Mouse (Mus musculus) myocyte (in vitro differentiated cells): ENCODE measurements around the gene Marveld1. TPM values are rescaled to one million over a fixed set of nuclear protein-coding genes. Genes with fewer than 3 reads are reported as not detected.

Source experiments
- H3K27me3 ChIP-seq: one replicate; pipeline ENCODE4 v1.6.1; 2011; ENCODE audit not compliant: control insufficient read depth, insufficient read depth, insufficient read length
- H3K36me3 ChIP-seq: one replicate; pipeline ENCODE4 v1.6.1; 2011; ENCODE audit not compliant: control insufficient read depth, insufficient read depth
- H3K4me2 ChIP-seq: one replicate; pipeline ENCODE4 v1.6.1; 2011; ENCODE audit warnings: low read depth, control low read depth
- H3K4me3 ChIP-seq: one replicate; pipeline ENCODE4 v1.5.1; 2011; ENCODE audit warnings: mild to moderate bottlenecking, control low read depth, moderate library complexity
- H3K79me2 ChIP-seq: one replicate; pipeline ENCODE4 v1.6.1; 2011; ENCODE audit not compliant: control insufficient read depth, insufficient read depth
- H3ac ChIP-seq: one replicate; pipeline ENCODE4 v1.6.1; 2011; ENCODE audit not compliant: control insufficient read depth, insufficient read length
- CEBPB ChIP-seq: IDR thresholded peaks from 2 replicates; pipeline ENCODE4 v1.6.1; 2011; ENCODE audit warnings: mild to moderate bottlenecking, moderate library complexity; ENCODE audit not compliant: poor library complexity, insufficient read depth, severe bottlenecking
- E2F4 ChIP-seq: IDR thresholded peaks from one replicate; pipeline ENCODE4 v1.6.1; 2011; ENCODE audit warnings: mild to moderate bottlenecking, control low read depth, moderate library complexity; ENCODE audit not compliant: insufficient read depth
- MAX ChIP-seq: IDR thresholded peaks from one replicate; pipeline ENCODE4 v1.6.1; 2011; ENCODE audit warnings: low read depth, mild to moderate bottlenecking, control low read depth
- MYOD1 ChIP-seq, 3 experiments: IDR thresholded peaks; one replicate each; pipeline ENCODE4 v1.6.1; 2011; ENCODE audit warnings: control low read depth in 2 of 3, low read depth in 2 of 3, mild to moderate bottlenecking in 2 of 3, moderate library complexity in 1 of 3; ENCODE audit not compliant: insufficient read length in 2 of 3, control insufficient read depth in 1 of 3
- MYOG ChIP-seq, 3 experiments: IDR thresholded peaks; one replicate each; pipeline ENCODE4 v1.6.1; 2011; ENCODE audit warnings: control low read depth in 2 of 3, low read depth in 2 of 3, mild to moderate bottlenecking in 2 of 3; ENCODE audit not compliant: insufficient read length in 2 of 3, control insufficient read depth in 1 of 3, insufficient read depth in 1 of 3
- POLR2A ChIP-seq: IDR thresholded peaks from one replicate; pipeline ENCODE4 v1.6.1; 2011; ENCODE audit warnings: low read depth, mild to moderate bottlenecking, control low read depth, moderate library complexity; ENCODE audit not compliant: insufficient read length
- POLR2AphosphoS2 ChIP-seq: IDR thresholded peaks from one replicate; pipeline ENCODE4 v1.6.1; 2011; ENCODE audit warnings: low read depth, control low read depth; ENCODE audit not compliant: insufficient read length
- REST ChIP-seq: IDR thresholded peaks from one replicate; pipeline ENCODE4 v1.6.1; 2011; ENCODE audit warnings: mild to moderate bottlenecking, control low read depth, moderate library complexity; ENCODE audit not compliant: insufficient read depth, insufficient read length
- SRF ChIP-seq: IDR thresholded peaks from one replicate; pipeline ENCODE4 v1.6.1; 2011; ENCODE audit warnings: low read depth; ENCODE audit not compliant: control insufficient read depth, insufficient read length
- TCF12 ChIP-seq: IDR thresholded peaks from one replicate; pipeline ENCODE4 v1.6.1; 2011; ENCODE audit warnings: mild to moderate bottlenecking, control low read depth; ENCODE audit not compliant: poor library complexity, insufficient read depth, severe bottlenecking
- TCF3 ChIP-seq: IDR thresholded peaks from one replicate; pipeline ENCODE4 v1.6.1; 2011; ENCODE audit warnings: low read depth, control low read depth; ENCODE audit not compliant: insufficient read length
- USF1 ChIP-seq: IDR thresholded peaks from one replicate; pipeline ENCODE4 v1.6.1; 2011; ENCODE audit warnings: low read depth, mild to moderate bottlenecking, control low read depth, moderate library complexity
- polyA plus RNA-seq: library from polyadenylated mRNA; unstranded; fragments of >200 nt; fragmentation: generic; extraction: Trizol; gene quantifications from one replicate; pipeline ENCODE4 v1.2.1, GENCODE M21; 2012; ENCODE audit warnings: missing spikeins

Gene Marveld1
- polyA plus RNA-seq, 1 experiment: 36.1 TPM

DNA sequence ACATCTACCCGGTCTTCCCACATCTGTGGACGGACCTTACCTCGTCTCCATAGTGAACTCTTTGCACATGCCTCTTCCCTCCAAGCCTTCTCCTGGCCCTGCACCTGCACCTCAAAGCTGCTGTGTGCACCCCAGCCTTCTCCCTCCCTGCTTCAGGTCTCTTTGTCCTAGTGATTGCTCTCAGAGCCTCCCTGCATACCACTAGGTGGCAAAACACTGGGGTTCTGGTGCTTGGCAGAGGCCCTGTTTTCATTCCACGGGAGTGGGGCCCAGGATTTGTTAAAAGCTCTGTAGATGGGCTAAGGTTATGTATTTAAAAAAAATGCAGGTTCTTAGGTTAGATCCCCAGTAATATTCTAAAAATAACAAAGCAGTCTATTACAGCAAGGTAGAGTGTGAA, 49.9 kb downstream of the Marveld1 start:
- no peak for TF ChIP-seq REST
- TF ChIP-seq SRF: no peak
- no peak for TF ChIP-seq TCF3
- no peaks in the 10 kb centered on the region for H3K36me3 ChIP-seq
- H3ac ChIP-seq: no peak overlapping the region
- no peak overlapping the region for H3K4me2 ChIP-seq
- H3K79me2 ChIP-seq: no peaks in the 10 kb centered on the region
- H3K4me3 ChIP-seq: no peak overlapping the region
- peaks cover 40% of the 10 kb centered on the region for H3K27me3 ChIP-seq

DNA sequence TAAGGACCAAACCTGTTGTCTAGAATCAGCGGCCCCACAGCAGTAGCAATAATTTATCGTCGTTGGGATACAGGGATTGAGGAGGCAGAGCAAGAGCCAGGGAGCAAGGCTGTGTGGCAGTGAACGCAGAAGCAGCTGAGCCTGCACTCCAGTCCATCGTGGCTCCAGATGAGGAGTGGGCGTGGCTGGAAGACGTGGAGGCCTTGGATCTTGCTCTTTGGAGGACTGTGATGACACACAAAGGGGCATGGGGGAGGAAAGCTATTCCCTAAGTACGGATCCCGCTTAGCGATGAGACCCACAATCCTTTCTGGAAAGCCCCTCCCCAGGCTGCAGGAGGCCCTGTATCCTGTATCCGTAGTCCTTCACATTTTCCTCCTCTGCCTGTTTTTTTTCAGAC, 50.8 kb downstream of the Marveld1 start:
- Histone ChIP-seq H3K27me3 (peaks cover 46% of the 10 kb centered on the region), H3K36me3 (no peaks in the 10 kb centered on the region), H3ac (no peak overlapping the region), H3K4me3 (no peak overlapping the region), H3K79me2 (no peaks in the 10 kb centered on the region), H3K4me2 (no peak overlapping the region)
- TF ChIP-seq E2F4 (no peak), TCF3 (no peak), POLR2A (no peak), MYOD1 (IDR thresholded peaks at IDR 0.05; ENCODE audit: control insufficient read depth in 1 of 3, insufficient read length in 2 of 3, low read depth in 2 of 3) (no peak), MYOG (IDR thresholded peaks at IDR 0.05; ENCODE audit: control insufficient read depth in 1 of 3, insufficient read depth in 1 of 3, insufficient read length in 2 of 3, low read depth in 2 of 3) (no peak), REST (no peak), MAX (no peak), USF1 (no peak), CEBPB (no peak), TCF12 (no peak), SRF (no peak), POLR2AphosphoS2 (no peak)

Other genes with a start within 250 kb of the Marveld1 start
- 552 TPM for gene Pgam1, start 235.5 kb upstream of the Marveld1 start, polyA plus RNA-seq
- gene Exosc1, start 214.0 kb upstream of the Marveld1 start, polyA plus RNA-seq: 49.4 TPM
- 124 TPM for gene Zdhhc16, start 213.9 kb upstream of the Marveld1 start, polyA plus RNA-seq
- gene Mms19, start 166.2 kb upstream of the Marveld1 start, polyA plus RNA-seq: 34.2 TPM
- 141 TPM for gene Ubtd1, start 165.6 kb upstream of the Marveld1 start, polyA plus RNA-seq
- 110 TPM for gene Ankrd2, start 111.4 kb upstream of the Marveld1 start, polyA plus RNA-seq
- gene Hoga1, start 101.8 kb upstream of the Marveld1 start, polyA plus RNA-seq: 2.4 TPM
- gene 4933411K16Rik, start 95.2 kb upstream of the Marveld1 start, polyA plus RNA-seq: 0.30 TPM
- 32.3 TPM for gene Morn4, start 61.0 kb upstream of the Marveld1 start, polyA plus RNA-seq
- gene Pi4k2a, start 56.9 kb upstream of the Marveld1 start, polyA plus RNA-seq: 37.5 TPM
- gene Avpi1, start 18.3 kb upstream of the Marveld1 start, polyA plus RNA-seq: 128 TPM
- gene Zfyve27, start 16.6 kb downstream of the Marveld1 start, polyA plus RNA-seq: 22.4 TPM
- gene Sfrp5, start 54.9 kb downstream of the Marveld1 start, polyA plus RNA-seq: 0.04 TPM
- 0.06 TPM for gene Golga7b, start 100.2 kb downstream of the Marveld1 start, polyA plus RNA-seq